Mouse (Mus musculus) heart, embryonic 11.5 days (tissue): ENCODE measurements at regions not wholly inside any gene's neighbourhood (a gene's known extent, or its start where the extent isn't known, plus 50 kb on each side); places are given as distances from the start of the nearest gene placed in this dataset.

Experiments
- ATAC-seq: fragments of 200-750 bp; cut with Nextera tagmentation; replicated peaks from 2 replicates; pipeline ENCODE4 v1.8.0; 2017; ENCODE audit warnings: moderate library complexity; ENCODE audit not compliant: insufficient number of reproducible peaks, low FRiP score, low TSS enrichment
- H3K27ac ChIP-seq: fragments of 300-500 bp; sonication (generic); 2 replicates; pipeline ENCODE4 v1.5.1; 2014; ENCODE audit warnings: mild to moderate bottlenecking, low read depth, low read length
- H3K27me3 ChIP-seq: fragments of 300-500 bp; sonication (generic); 2 replicates; pipeline ENCODE4 v1.6.1; 2014; ENCODE audit warnings: mild to moderate bottlenecking, low read length, mixed read lengths; ENCODE audit not compliant: control insufficient read depth, insufficient read depth
- H3K36me3 ChIP-seq: fragments of 300-500 bp; sonication (generic); 2 replicates; pipeline ENCODE4 v1.6.1; 2014; ENCODE audit warnings: mild to moderate bottlenecking, low read length, moderate library complexity, mixed read lengths; ENCODE audit not compliant: control insufficient read depth, insufficient read depth
- H3K4me1 ChIP-seq: fragments of 300-500 bp; sonication (generic); 2 replicates; pipeline ENCODE4 v1.6.1; 2014; ENCODE audit warnings: low read length; ENCODE audit not compliant: control insufficient read depth, insufficient read depth
- H3K4me2 ChIP-seq: fragments of 300-500 bp; sonication (generic); 2 replicates; pipeline ENCODE4 v1.6.1; 2014; ENCODE audit warnings: mild to moderate bottlenecking, moderate library complexity
- H3K4me3 ChIP-seq: fragments of 300-500 bp; sonication (generic); 2 replicates; pipeline ENCODE4 v1.5.1; 2014; ENCODE audit warnings: low read depth, low read length
- H3K9ac ChIP-seq: fragments of 300-500 bp; sonication (generic); 2 replicates; pipeline ENCODE4 v1.6.1; 2014; ENCODE audit warnings: mild to moderate bottlenecking, low read depth, low read length, moderate library complexity
- H3K9me3 ChIP-seq: fragments of 300-500 bp; sonication (generic); replicated peaks from 2 replicates; pipeline ENCODE4 v1.6.1; 2016; ENCODE audit warnings: low read length; ENCODE audit not compliant: control insufficient read depth
- WGBS: fragments of 180-500 bp; shearing (Covaris S2); extraction: QIAGEN DNeasy Blood & Tissue Kit; methylation state at CpG from one replicate; pipeline ENCODE4 v1.1.7; 2014; ENCODE audit not compliant: insufficient replicate concordance; 5-methylcytosine and 5-hydroxymethylcytosine counted together

GRCm38 (mm10) chr2:170253681-170254440 lies 106.0 kb upstream of the Zfp217 start:
- no peak overlapping the region for H3K9ac ChIP-seq
- no peak overlapping the region for H3K4me3 ChIP-seq
- H3K4me1 ChIP-seq: peaks cover 3% of the 10 kb centered on the region; the same call in 1 of the 2 replicates
- no peaks in the 10 kb centered on the region for H3K27me3 ChIP-seq
- no peak overlapping the region for H3K27ac ChIP-seq
- H3K9me3 ChIP-seq: no peaks in the 10 kb centered on the region
- H3K4me2 ChIP-seq: no peak overlapping the region
- no peak for ATAC-seq
- no peaks in the 10 kb centered on the region for H3K36me3 ChIP-seq
- 71% methylated on average over 9 of the region's 9 CpGs for WGBS

DNA sequence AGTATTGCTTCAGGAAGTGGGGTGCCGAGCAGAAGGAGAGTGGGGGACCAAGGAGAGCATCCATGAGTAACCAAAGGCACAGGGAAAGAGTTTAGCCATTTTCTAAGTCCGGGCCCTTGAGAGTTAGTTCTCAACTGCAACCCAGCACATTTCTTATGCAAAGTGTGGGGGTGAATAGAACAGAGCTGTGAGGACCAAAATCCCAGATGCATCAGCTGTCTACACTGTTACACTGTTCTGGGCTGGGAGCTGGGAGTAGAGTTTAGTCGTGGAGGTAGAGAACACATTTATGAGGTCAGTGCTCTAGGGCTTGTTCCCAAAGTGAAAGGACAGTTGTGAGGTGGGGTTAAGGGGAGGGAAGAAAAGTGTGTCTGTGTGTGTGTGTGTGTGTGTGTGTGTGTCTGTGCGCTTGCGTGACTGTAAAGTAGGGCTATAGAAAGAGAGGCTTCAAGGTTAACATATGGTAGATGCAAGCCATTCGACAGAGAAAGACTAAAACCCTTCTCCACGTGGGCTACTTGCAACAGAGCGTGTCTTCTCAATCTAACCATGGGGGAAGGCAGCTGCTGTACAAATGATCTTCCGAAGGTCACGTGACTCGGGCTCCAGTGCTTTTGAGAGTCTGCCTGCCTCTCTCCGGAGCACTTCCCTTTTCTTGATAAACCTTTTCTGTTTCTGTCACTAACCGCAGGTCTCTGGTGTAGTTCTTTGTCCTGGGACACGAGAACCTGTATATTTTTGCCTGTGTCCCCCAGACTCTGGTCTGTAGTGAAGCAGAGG lies 104.5 kb upstream of the Zfp217 start:
- Histone ChIP-seq H3K9me3 (no peaks in the 10 kb centered on the region), H3K4me3 (no peak overlapping the region), H3K36me3 (no peaks in the 10 kb centered on the region), H3K9ac (0 out of 2 replicates have a peak overlapping the region, but pooled peaks have one; percentile 28), H3K4me2 (no peak overlapping the region), H3K27me3 (no peaks in the 10 kb centered on the region), H3K4me1 (no peaks in the 10 kb centered on the region), H3K27ac (no peak overlapping the region)
- ATAC-seq: no peak; the same call in 1 of the 2 replicates
- 59% methylated on average over 14 of the region's 14 CpGs for WGBS

- no peaks in the 10 kb centered on the region for H3K9me3 ChIP-seq
- H3K4me3 ChIP-seq: no peak overlapping the region
- H3K27me3 ChIP-seq: no peaks in the 10 kb centered on the region
- no peaks in the 10 kb centered on the region for H3K36me3 ChIP-seq
- H3K4me1 ChIP-seq: no peaks in the 10 kb centered on the region
- no peak overlapping the region for H3K4me2 ChIP-seq
- no peak overlapping the region for H3K9ac ChIP-seq
- no peak for ATAC-seq
- 92% methylated on average over 2 of the region's 2 CpGs for WGBS
- no peak overlapping the region for H3K27ac ChIP-seq
These were observed 102.8 kb upstream of the Zfp217 start for GRCm38 (mm10) chr2:170250680-170251079.

DNA sequence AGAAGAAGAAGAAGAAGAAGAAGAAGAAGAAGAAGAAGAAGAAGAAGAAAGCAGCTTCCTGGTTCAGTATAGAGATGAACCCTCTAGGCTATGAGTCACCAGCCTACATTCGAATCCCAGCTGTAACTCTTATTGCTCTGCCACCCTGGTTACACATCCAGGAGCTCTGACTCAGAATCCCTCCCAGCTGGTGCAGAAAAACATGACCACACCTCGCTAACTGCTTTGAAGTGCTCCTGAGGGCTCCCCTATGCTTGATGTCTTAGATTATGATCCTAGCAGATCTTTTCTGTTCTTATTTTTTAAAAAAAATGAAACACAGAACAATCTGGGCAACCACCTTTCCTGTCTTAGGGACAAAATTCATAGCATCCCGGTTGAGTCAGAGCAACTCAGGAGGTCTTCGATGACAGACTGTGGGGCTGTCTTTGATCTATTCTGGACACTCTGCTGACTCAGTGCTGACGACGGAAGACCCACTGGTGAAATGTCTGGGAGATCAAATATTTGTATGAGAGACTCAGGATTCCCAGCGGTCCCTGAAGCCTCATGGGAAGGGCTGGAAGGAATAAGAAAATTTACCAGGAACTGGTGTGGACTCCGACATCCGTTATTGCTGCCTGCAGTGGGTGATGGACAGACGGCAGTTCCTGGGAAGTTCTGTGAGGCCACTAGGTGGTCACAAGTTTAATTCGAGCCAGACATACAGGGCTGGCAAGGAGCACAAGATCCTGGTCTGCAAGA lies 100.0 kb upstream of the Zfp217 start:
- H3K4me3 ChIP-seq: no peak overlapping the region
- H3K36me3 ChIP-seq: no peaks in the 10 kb centered on the region
- H3K9me3 ChIP-seq: no peaks in the 10 kb centered on the region
- H3K4me1 ChIP-seq: no peaks in the 10 kb centered on the region
- H3K27ac ChIP-seq: no peak overlapping the region
- no peak overlapping the region for H3K4me2 ChIP-seq
- no peak overlapping the region for H3K9ac ChIP-seq
- WGBS: 46% methylated on average over 11 of the region's 11 CpGs
- no peaks in the 10 kb centered on the region for H3K27me3 ChIP-seq
- no peak for ATAC-seq

GRCm38 (mm10) chr2:170245637-170246341 lies 97.9 kb upstream of the Zfp217 start:
- no peaks in the 10 kb centered on the region for H3K9me3 ChIP-seq
- no peak overlapping the region for H3K27ac ChIP-seq
- H3K4me1 ChIP-seq: no peaks in the 10 kb centered on the region
- H3K9ac ChIP-seq: no peak overlapping the region
- H3K36me3 ChIP-seq: no peaks in the 10 kb centered on the region
- ATAC-seq: no peak
- no peak overlapping the region for H3K4me2 ChIP-seq
- H3K27me3 ChIP-seq: no peaks in the 10 kb centered on the region
- WGBS: 46% methylated on average over 12 of the region's 12 CpGs
- no peak overlapping the region for H3K4me3 ChIP-seq

- Histone ChIP-seq H3K4me2 (no peak overlapping the region), H3K4me1 (no peaks in the 10 kb centered on the region), H3K27me3 (no peaks in the 10 kb centered on the region), H3K36me3 (no peaks in the 10 kb centered on the region), H3K4me3 (no peak overlapping the region), H3K27ac (no peak overlapping the region), H3K9me3 (no peaks in the 10 kb centered on the region), H3K9ac (no peak overlapping the region)
- ATAC-seq: no peak
- WGBS: 86% methylated on average over 4 of the region's 4 CpGs
These were observed 96.2 kb upstream of the Zfp217 start for GRCm38 (mm10) chr2:170244108-170244507.

DNA sequence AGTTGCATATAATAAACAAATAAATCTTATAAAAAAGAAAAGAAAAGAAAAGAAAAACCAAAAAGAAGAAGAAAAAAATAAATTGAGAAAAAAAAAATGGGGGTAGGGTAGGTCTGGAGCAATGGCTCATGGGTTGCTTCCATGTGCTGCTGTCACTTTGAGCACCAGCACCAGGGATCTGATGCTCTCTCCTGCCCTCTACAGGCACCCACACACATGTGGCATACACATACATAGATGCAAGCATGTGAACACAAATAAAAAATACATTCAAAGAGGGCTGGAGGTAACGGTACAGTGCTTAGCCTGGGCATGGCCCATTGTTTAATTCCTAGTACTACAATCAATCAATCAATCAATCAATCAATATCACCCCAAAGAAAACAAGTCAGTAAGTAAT lies 90.1 kb upstream of the Zfp217 start:
- Histone ChIP-seq H3K4me3 (no peak overlapping the region), H3K27ac (no peak overlapping the region), H3K4me2 (no peak overlapping the region), H3K9ac (no peak overlapping the region), H3K9me3 (no peaks in the 10 kb centered on the region), H3K27me3 (no peaks in the 10 kb centered on the region), H3K4me1 (no peaks in the 10 kb centered on the region), H3K36me3 (no peaks in the 10 kb centered on the region)
- WGBS: 89% methylated on average over 1 of the region's 1 CpGs
- no peak for ATAC-seq

DNA sequence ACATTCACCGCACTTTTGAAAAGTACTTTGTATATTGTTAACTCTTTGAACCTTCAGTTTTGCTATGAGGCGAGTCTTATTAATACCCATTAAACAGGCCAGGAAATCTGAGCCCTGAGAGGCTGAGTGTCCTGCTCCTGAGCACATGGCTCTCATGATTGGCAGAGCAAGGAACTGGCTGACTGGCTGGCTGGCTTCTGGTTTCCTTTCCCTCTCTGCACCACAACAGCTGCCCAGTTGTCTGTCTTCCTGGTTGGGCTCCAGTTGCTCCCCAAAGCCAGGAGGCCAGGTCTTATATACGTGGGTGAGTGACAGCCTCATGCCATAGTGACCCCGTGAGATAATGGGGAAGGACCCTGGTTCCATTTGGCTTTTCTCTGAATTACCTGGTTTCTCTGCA lies 85.5 kb upstream of the Zfp217 start:
- 64% methylated on average over 4 of the region's 4 CpGs for WGBS
- H3K36me3 ChIP-seq: no peaks in the 10 kb centered on the region
- ATAC-seq: no peak
- no peaks in the 10 kb centered on the region for H3K4me1 ChIP-seq
- H3K4me2 ChIP-seq: no peak overlapping the region
- no peak overlapping the region for H3K4me3 ChIP-seq
- no peaks in the 10 kb centered on the region for H3K27me3 ChIP-seq
- H3K27ac ChIP-seq: no peak overlapping the region
- H3K9ac ChIP-seq: no peak overlapping the region
- no peaks in the 10 kb centered on the region for H3K9me3 ChIP-seq
